Mouse (Mus musculus) left cerebral cortex, postnatal 10 days (tissue): ENCODE measurements around the gene Eif2b2. TPM values are rescaled to one million over a fixed set of nuclear protein-coding genes. Genes with fewer than 3 reads are reported as not detected.

Experiments used
- DNase-seq, 2 experiments: peaks; one replicate each; pipeline ENCODE4 v3.0.0; 2021 to 2022; ENCODE audit warnings: low spot score in 2 of 2, mixed read lengths in 1 of 2; ENCODE audit errors: extremely low spot score in 1 of 2
- intact Hi-C: fragments of 180-260 bp; cut with DNase I; formaldehyde crosslinking; loops from one replicate; pipeline ENCODE4 v1.15.1; 2025
- total RNA-seq, 2 experiments: library from RNA; stranded (reverse); gene quantifications; 2 replicates each; pipeline ENCODE4 v1.2.3; 2021

Gene Eif2b2
- total RNA-seq, 2 experiments from 2014 or later: 60.8 to 61.7 TPM

DNA sequence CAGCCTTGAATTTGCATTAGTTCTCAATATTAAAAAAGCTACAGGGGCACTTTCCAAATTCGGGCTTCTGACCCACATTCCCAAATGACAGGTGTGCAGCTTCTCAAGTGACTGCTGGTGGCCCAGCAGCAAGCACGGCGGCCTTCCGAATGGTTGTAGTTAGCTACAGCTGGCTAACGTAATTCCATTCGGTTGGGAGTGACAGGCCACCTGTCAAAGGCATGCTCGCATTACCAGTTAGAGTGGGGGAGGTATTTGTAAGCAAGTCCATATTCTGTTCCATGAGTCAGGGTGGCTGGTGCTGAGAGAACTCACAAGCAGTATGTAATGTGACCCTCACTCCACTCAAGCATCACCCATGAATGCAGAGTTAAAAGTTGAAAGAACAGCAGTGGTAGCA is 7.9 kb downstream of the Eif2b2 start:
- intact Hi-C loops: loop anchor here (5.0 kb wide), 1 partner anchor 60 kb away; no protein-coding TSS in a partner anchor
- DNase-seq: no peak

DNA sequence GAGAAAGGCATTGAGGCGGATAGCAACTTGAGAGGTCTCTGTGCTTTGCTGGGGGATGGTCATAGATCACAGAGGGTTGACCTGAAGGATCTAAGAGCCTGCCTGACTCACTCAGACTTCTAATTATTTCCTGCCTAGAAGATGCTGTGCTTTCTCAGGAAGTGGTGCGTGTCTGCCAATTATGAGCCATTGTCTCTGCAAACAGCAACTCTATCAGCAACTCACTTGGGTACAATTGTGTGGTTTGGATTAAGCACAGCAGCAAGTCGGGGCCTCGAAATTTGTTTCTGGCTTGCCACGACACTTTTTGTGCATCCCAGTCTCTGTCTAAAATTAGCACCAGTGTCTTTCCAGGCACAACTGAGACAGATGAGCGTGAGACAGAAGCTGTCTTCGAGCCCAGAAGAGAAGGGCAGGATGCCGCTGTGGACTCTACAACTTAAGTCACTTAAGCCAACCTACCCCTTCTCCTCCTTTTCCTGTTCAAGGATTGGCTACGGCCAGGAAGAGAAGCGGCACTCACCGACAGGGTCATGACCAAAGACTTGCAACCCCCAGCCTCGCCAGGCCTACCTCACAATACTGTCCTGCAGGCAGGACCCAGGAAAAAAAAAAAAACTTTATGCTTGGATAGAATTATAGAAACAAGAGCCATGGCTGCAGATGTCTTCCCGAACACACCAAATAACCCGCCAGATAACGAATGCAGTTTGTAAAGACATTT is 8.8 kb downstream of the Eif2b2 start:
- no peak for DNase-seq
- intact Hi-C loops: loop anchor here (5.0 kb wide), 1 partner anchor 61 kb away; no protein-coding TSS in a partner anchor

DNA sequence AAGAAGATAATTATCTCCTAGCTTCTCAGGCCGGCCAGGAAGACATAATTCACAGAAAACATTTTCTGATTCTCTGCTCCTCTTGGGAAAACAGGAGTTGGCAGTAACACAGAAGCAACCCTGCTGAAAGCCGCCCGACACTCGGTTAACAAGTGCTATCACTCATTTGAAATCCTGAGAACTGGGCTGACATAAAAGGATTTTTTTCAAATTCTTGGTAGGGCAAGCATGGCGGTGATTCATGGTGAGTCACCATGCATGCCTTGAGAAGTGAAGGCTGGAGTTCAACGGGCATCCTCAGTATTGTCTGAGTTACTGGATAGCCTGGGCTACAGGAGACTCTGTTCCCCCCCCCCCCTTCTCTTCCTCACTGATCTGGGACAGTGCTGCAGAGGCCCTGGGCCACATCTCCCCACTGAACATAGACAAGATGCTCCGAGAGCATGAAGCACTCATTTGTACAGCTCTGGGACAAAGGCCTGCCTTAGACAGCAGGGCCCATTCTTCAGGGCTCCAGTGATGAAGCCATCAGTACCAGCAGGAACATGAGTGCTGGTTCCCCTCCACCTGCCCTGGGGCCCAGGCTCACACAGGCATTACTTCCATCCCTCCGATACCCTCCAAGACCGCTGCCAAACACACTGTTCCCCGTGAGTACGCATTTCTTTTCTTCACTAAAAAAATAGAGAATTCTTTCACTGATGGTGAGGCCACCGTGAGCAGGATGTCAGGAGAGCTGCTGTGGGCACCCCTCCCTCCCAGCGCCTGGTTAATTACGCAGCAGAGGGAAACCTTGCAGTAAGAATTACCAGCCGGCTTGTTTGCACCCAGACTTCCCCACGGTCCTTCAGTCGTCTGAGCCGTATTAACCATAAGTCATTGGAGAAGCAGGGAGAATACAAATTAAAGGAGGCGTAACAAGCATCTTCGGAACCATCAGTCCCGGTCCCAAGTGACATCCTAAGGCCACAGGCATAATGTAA is 14.4 kb downstream of the Eif2b2 start:
- no peak for DNase-seq
- intact Hi-C loops: no loop called here

DNA sequence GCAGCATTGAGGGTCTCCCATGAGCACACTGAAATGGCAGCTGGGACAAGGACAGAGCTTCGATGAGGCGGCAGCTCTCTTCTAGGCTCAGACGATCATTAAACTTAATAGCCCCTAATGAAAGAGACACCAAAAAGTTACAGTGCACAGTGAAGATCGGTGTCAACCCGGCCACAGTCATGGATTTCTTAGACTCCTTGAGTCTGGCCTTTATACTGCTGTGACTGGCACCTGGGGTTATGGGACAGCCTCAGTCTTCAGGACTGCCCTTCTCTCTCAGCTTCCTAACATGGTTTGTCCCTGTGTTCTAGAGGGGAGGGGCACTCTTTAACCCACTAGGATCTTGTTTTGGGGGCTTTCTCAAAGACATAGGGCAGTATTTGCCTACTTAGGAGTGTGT is 18.3 kb downstream of the Eif2b2 start:
- DNase-seq: no peak
- intact Hi-C loops: no loop called here

DNA sequence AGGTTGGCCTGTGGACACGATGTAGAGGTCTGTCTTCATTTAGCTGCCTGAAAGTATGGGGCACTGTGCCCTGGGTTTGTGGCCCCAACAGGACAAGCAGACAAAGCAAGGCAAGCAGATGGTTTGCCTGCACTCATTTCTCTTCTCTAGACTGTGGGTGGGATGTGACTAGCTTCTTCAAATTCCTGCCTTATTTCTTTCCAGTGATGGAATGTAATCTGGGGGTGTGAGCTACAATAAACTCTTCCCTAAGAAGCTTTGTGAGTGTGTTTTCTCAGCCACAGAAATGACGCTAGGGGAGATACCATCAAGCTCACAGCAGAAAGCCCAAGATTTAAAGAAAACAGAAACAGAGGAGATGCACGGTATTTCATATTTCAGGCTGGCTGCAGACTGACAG is 32.8 kb downstream of the Eif2b2 start:
- intact Hi-C loops: no loop called here
- no peak for DNase-seq

DNA sequence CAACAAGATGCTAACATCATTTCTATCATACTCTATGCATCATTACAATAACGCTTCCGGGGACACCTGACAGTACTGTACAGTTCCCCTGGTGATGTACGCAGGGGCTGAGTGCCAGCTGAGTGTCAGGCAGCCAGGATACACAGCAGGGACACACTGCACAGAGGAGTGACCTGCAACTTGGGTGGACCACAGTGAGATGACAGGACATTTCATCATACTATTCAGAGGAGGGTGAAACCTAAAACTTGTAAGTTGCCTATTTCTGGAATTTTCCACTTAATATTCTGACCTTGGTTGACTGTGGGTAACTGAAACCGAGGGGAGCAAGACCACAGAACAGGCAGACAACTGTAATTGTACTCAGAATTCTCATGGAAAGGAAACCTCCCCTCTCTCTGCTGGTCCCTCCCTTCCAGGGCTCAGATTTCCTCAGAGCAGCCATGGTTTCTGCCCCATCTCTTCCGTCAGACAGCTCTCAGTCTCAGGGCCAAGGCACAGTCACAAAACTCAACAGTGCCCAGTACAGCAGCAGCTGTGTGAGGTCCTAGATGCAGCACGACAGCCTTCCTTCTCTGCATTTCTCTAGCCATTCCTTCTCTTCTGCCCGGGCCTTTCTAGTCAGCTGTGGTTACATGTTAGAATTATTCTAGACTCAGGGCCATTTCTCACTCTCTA is 36.9 kb downstream of the Eif2b2 start:
- intact Hi-C loops: no loop called here
- no peak for DNase-seq

DNA sequence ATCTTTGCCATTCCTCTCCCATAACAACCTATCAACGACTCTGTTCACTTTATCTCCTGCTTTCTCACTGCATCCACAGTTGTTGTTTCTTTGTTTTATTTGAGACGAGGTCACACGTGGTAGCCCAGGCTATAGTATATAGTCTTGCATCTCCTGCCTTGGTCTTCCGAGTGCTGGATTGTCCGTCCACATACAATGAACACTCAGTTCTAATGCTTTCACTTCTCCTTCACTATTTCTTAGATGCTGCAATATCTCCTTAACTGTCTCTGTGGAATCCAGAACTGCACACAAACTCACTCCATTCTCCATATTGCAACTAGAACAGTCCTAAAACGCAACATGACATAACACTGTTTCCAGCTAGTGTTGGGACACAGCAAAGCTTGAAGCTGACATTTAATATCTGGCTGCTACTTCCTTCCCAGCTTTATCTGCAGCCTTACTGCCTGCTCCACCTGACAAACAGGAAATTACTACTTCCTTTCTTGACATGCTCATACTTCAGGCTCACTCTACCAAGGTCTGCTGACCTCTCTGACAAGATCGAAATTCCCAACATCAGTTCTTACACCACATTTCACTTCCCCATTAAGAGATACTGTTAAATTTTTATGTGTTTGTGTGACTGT is 37.8 kb downstream of the Eif2b2 start:
- intact Hi-C loops: no loop called here
- DNase-seq: no peak

DNA sequence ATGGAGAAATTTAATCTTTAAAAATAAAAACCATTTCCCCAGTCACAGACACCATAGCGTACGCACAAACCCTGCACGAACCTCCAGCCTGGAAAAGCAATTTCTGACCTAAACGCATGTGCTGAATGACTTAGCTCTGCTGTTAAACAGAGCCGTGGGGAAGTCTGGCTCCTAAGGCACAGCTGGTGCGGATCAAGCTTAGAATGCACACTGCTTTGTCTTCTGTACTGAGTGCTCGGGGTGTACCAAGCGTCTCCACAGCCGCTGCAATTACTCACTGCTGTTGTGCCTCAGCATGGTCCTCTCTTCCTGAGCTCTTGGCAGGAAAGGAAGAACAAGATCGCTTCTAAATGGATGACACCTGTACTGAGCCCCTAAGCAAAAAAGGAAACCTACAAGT is 43.2 kb downstream of the Eif2b2 start:
- intact Hi-C loops: no loop called here
- no peak for DNase-seq

DNA sequence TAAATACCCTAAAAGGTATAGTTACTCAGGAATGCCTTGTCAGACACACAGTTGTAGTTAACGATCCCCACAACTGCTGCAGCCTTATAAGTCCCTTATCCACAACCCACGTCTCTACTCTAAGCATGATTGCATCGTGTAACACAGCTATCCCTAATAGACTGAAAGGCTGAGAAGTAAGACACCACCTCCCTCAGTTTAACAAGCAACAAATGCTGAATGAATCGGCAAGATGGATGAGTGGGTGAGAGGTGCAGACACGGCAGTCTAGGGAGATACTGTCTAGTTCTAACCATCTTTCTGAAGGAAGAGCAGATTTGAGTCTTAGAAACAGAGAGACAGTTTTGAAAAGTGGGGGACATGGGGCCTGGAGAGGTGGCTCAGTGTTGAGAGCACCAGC is 43.9 kb downstream of the Eif2b2 start:
- intact Hi-C loops: no loop called here
- DNase-seq: no peak

DNA sequence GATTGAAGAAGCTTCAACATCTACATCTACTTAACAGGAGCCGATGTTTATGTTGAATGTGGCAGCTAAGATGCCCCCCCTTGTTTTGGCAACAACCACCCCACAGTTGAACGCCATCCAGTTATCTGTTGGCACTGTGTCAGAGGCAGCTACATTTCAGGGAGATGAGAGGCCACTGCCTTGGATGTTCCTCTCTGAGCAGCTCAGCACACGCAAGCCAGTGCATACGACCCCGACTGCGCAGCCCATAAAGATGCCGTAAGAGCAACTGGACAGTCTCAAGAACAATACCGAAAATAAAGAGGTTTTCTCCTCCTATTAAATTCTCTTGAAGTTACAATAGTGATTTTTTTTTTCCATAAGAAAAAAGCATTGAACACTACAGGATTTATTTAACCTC is 45.2 kb downstream of the Eif2b2 start:
- DNase-seq: no peak
- intact Hi-C loops: no loop called here

DNA sequence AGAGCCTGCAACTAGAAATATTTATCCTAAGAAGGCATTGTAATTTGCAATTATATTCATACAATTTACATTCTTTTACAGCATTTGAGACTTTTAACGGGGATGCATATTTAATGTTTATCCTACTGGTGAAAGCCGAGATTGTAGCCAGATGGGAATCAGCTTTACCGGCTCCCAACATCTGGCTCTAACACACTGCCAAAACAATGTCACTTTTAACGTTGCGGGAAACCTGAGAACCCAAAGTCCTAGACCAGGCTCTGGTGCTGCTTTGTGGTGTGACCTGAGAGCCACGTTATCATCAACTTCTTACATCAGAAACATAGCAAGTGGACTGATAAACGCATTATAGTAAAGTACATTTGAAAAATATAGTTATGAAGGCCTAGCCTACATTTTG is 45.7 kb downstream of the Eif2b2 start:
- DNase-seq: no peak
- intact Hi-C loops: no loop called here

DNA sequence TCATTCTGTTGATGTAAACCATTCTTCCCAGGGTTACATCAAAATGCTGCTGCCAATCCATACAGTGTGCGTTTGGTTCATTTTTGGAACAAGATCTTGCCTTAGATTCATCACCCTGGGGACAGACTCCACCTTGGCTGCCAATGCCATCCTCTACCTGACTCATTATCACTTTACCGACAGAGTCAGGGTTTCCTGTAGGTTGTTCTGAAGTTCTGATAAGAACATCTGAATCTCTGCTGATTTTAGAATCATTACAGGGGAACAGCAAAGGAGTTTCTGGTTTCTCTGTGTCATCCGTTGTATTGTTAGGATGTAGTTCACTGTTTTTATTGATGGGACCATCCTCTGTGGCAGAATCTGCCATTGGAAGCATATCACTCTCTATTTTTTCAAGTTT is 47.0 kb downstream of the Eif2b2 start:
- DNase-seq: no peak
- intact Hi-C loops: no loop called here

DNA sequence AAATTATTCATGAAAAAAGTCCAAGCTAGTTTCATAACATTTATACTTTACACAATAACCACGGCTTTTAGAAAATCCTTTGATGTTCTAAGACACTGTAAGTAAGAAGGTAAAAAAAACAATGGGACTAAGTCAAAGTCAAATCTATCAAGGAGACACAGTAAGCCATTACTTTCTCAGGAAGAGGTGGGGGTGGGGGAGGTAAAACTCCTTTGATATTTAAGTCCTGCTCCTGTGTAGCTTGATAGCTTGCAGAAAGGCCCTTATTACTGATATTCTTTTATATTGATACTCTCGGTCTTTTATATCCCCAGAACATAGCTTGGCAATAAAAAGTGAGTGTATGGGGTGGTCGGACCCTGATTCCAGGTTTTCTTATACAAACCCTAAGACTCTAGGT is 50.5 kb downstream of the Eif2b2 start:
- no peak for DNase-seq
- intact Hi-C loops: no loop called here

DNA sequence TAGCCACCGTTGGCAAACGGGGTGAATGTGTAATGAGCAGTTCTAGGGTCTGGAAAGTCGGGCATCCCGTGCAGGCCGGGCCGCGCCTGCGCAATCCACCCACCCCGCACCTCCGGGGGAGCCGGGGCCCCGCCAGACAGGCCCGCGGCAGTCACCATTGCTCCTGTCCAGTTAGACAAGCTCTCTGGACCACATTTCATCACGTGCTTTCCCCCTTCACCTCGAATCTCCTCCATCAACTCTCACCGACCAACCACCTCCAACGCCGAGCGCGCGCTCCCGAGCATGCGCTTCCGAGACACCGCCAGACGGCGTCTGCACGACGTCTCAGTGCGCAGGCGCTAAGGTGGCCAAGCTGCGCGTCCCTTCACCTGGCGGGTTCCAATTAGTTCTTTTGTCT is 51.0 kb downstream of the Eif2b2 start, which contains the start of gene Mlh3:
Mlh3 (minus strand) TSS at position 281 of the 400 bp plus-strand sequence.
- DNase-seq: peak; percentile 76 to 90
- intact Hi-C loops: no loop called here

DNA sequence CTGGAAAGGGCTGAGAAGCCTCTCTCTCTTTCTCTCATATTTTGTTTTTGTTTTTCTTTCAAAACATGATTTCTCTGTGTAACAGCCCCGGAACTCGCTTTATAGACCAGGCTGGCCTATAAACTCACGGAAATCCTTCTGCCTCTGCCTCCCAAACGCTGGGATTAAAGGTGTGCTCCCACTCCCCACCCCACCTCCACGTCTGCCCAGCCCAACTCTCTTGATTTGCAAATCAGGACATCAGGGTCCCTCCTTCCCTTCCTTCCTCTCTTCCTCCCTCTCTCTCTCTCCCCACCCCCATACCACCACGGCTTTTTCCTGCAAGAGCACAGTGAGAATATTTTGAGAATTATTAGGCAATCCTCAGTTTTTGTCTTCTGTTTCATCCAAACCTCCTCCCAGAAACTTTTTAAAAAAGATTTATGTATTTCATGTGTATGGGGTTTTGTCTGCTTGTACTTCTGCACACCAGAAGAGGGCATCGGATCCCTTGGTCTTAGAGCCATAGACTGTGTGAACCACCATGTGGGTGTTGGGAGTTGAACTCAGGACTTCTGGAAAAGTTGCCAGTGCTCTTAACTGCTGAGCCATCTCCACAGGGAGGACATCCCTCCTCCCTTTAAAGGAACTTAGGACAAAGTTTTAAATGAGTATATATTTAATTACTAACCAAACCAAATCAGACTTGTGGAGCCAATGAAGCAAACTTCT is 52.0 kb downstream of the Eif2b2 start:
- intact Hi-C loops: no loop called here
- no peak for DNase-seq

DNA sequence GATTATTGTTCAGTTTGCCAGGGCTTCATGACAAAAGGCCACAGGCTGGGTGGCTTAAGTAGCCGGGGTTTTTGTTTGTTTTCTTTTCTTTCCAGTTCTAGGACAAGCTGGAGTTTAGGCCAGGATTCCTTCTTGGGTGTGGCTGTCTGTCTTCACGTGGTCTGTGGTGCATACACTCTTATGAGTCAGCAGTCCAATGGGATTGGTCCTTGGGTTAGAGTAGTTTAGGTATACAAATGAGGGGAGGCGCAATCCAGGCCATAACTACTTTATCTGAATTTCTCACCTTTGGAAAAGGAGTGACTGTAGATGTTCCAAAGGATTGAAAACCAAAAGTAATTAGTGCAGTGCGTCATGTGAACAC is 52.5 kb downstream of the Eif2b2 start:
- DNase-seq: no peak
- intact Hi-C loops: no loop called here

DNA sequence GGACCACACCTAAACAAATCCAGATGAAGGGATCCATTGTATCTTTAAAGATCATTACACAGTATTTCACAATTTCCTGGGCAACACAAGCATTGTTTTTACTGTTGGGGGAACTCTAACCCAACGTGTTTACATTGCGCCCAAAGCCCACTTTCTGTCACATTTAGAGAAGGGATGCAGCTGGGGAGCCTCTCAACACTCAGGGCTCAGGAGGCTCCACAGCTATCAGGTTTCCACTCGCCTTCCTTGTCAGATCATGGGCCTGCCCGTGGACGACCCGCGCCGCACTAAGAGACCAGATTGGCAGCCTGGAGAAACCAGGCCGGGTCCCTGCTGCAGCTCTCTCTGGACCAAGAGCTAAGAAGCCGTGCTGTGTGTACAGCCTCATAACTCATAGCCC is 54.2 kb downstream of the Eif2b2 start:
- DNase-seq: no peak
- intact Hi-C loops: no loop called here
